Mouse (Mus musculus): Measurements from ENCODE around the gene Rbp1. TPM values are rescaled to one million over a fixed set of nuclear protein-coding genes. Genes with fewer than 3 reads are reported as not detected.

Rbp1 gene
- total and polyA plus RNA-seq, 2 experiments from 2014 or later, result 12.0 to 39.5 TPM

DNA sequence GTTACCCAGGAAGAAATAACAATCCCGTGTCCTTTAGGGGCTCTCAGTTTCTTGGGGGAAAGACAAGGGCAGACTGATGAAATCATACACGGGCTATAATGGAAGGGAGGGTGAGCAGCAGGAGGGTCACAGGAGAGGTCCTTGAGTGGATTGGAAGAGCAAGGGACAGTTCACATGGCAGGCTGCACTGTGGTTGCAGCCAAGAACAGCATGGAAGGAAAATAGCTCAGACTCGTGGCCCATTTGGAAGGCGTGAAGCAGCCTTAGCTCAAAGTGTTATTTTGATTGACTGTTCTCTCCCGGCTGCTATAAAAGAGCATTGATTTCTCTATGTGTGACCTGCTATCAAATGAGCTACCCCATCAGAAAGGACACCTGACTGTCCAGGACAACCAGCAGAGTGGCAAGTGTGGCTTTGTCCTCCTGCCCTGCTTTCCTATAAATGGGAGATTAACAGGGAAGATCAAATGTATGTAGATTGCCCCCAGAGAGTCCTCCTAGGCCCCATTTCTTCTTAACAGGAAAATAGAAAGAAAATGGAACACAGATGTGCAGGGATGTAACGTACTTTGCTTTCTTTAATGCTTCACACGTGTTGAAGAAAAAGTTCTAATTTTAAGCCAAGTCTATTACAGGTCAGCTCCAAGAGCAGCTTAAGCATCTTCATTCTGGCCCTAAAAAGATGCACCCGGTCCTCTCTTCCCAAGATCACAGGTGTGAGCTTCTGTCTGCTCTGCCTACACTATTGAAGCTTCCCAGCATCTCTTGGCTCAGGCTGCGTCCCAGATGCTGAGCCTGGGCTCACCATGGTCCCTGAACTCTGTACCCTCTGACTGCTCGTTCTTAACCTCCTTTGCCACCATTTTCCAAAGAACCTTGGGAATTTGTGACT, 34.8 kb upstream of the Rbp1 start:
- no peak overlapping the region for H3K4me2 ChIP-seq (ENCODE audit: low read depth, low read length)
- H3K4me3 ChIP-seq (ENCODE audit: low read length), result no peak overlapping the region
- H3K36me3 ChIP-seq (ENCODE audit: insufficient read depth, low read length), result no peaks in the 10 kb centered on the region
- no peaks in the 10 kb centered on the region for H3K4me1 ChIP-seq (ENCODE audit: insufficient read depth, low read length)
- H3K27me3 ChIP-seq (ENCODE audit: insufficient read depth, low read length), result no peaks in the 10 kb centered on the region
- 65% methylated on average over 10 of the region's 10 CpGs for WGBS
- ATAC-seq, result no peak
- no peaks in the 10 kb centered on the region for H3K9me3 ChIP-seq (ENCODE audit: low read length)
- no peak for DNase-seq (ENCODE audit: low spot score)
- H3K9ac ChIP-seq (replicated peaks; ENCODE audit: low read length), result no peak overlapping the region
- H3K27ac ChIP-seq, result no peak overlapping the region
- no peak for TF ChIP-seq CTCF (IDR thresholded peaks at IDR 0.05; ENCODE audit: low read depth)

DNA sequence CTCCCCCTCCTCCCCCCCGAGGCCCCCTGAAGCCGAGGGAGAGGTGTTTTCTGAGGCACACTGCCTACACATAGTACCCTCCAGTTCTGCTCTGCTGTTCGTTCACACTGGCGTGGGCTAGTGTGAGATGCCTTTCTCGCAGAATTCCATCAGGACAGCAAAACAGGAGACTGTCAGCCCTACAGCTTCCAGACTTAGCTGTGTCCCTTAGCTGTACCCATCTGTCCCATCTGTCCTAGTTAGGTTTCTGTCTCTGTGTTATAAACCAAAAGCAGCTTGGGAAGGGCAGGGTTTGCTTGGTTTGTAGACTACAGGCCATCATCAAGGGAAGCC, 34.2 kb upstream of the Rbp1 start:
- Histone ChIP-seq H3K27ac (no peak overlapping the region), H3K4me2 (ENCODE audit: low read depth, low read length) (no peak overlapping the region), H3K4me1 (ENCODE audit: insufficient read depth, low read length) (no peaks in the 10 kb centered on the region), H3K9ac (replicated peaks; ENCODE audit: low read length) (no peak overlapping the region), H3K27me3 (ENCODE audit: insufficient read depth, low read length) (no peaks in the 10 kb centered on the region), H3K4me3 (ENCODE audit: low read length) (no peak overlapping the region), H3K9me3 (ENCODE audit: low read length) (no peaks in the 10 kb centered on the region), H3K36me3 (ENCODE audit: insufficient read depth, low read length) (no peaks in the 10 kb centered on the region)
- no peak for TF ChIP-seq CTCF (IDR thresholded peaks at IDR 0.05; ENCODE audit: low read depth)
- whole genome bisulfite sequencing, result 85% methylated on average over 5 of the region's 5 CpGs
- DNase-seq (ENCODE audit: low spot score) (no peak), ATAC-seq (no peak)

DNA sequence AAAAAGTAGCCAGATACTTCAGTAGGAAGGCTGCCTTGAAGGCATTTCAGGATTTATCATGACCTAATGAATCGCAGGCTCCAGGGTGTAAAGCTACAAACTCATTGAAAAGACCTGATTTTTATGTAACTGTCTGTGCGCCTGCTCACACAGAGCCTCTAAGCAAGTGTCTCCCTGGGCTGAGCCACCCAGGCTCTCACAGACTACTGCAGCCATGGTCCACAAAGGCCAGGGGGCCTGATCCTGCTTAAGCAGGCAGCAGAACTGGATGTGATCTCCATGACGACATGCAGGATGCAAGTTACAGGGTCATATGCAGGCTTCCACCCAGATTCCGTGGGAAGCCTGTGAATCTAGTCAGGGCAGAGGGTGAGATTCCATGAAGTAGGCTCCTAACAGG, 29.3 kb upstream of the Rbp1 start:
- 79% methylated on average over 4 of the region's 4 CpGs for WGBS
- no peaks in the 10 kb centered on the region for H3K36me3 ChIP-seq (ENCODE audit: insufficient read depth, low read length)
- no peak for DNase-seq (ENCODE audit: low spot score)
- ATAC-seq, result no peak
- H3K27me3 ChIP-seq (ENCODE audit: insufficient read depth, low read length), result no peaks in the 10 kb centered on the region
- H3K9ac ChIP-seq (replicated peaks; ENCODE audit: low read length), result no peak overlapping the region
- H3K4me3 ChIP-seq (ENCODE audit: low read length), result no peak overlapping the region
- TF ChIP-seq CTCF (IDR thresholded peaks at IDR 0.05; ENCODE audit: low read depth), result no peak
- H3K4me2 ChIP-seq (ENCODE audit: low read depth, low read length), result no peak overlapping the region
- 0 out of 2 replicates have a peak, but pooled peaks cover 3% of the 10 kb centered on the region for H3K9me3 ChIP-seq (ENCODE audit: low read length)
- H3K4me1 ChIP-seq (ENCODE audit: insufficient read depth, low read length), result no peaks in the 10 kb centered on the region
- no peak overlapping the region for H3K27ac ChIP-seq

DNA sequence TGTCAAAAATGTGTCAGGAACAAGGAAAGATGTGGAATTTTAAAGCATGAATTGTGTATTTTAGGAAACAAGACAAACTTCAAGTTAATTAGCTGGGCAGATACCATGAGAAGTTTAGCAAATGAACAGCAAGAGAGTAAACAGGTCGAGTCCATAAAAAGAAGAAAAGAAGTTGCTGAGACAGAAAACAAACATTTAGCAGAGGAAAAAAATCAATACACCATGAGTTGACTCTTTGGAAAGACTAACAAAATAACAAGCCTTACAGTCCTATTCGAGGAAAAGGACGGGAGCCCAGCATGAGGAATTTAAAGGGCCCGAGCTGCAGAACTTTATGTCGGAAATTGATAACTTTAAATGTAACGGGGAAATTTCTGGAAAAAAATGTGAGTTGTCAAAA, 25.6 kb upstream of the Rbp1 start:
- Histone ChIP-seq H3K27me3 (ENCODE audit: insufficient read depth, low read length) (no peaks in the 10 kb centered on the region), H3K4me1 (ENCODE audit: insufficient read depth, low read length) (peaks cover 4% of the 10 kb centered on the region; the same call in 1 of the 2 replicates), H3K9me3 (ENCODE audit: low read length) (0 out of 2 replicates have a peak, but pooled peaks cover 3% of the 10 kb centered on the region), H3K4me2 (ENCODE audit: low read depth, low read length) (no peak overlapping the region), H3K36me3 (ENCODE audit: insufficient read depth, low read length) (no peaks in the 10 kb centered on the region), H3K27ac (no peak overlapping the region), H3K9ac (replicated peaks; ENCODE audit: low read length) (no peak overlapping the region), H3K4me3 (ENCODE audit: low read length) (no peak overlapping the region)
- no peak for TF ChIP-seq CTCF (IDR thresholded peaks at IDR 0.05; ENCODE audit: low read depth)
- WGBS, result 86% methylated on average over 6 of the region's 6 CpGs
- DNase-seq (ENCODE audit: low spot score), result no peak
- ATAC-seq, result no peak

DNA sequence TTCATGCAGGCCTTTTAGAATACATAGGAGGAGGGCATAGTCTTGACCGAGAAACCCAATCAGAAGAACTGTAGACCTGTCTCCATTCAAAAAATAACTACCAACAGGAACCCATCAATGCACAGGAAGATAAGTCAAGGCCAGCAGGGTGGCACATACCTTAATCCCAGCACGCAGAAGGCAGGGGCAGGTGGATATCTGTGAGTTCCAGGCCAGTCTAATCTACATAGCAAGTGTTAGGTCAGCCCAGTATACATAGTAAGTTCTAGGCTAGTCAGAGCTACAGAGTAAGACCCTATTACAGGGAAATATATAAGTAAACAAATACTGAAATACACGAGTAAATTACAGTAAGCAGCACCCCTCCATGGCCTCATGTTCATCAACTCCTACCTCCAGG, 24.9 kb upstream of the Rbp1 start:
- no peak overlapping the region for H3K9ac ChIP-seq (replicated peaks; ENCODE audit: low read length)
- H3K4me1 ChIP-seq (ENCODE audit: insufficient read depth, low read length), result peaks cover 4% of the 10 kb centered on the region; the same call in 1 of the 2 replicates
- DNase-seq (ENCODE audit: low spot score) (no peak), ATAC-seq (no peak)
- no peaks in the 10 kb centered on the region for H3K36me3 ChIP-seq (ENCODE audit: insufficient read depth, low read length)
- no peak overlapping the region for H3K27ac ChIP-seq
- TF ChIP-seq CTCF (IDR thresholded peaks at IDR 0.05; ENCODE audit: low read depth), result no peak
- H3K4me3 ChIP-seq (ENCODE audit: low read length), result no peak overlapping the region
- no peak overlapping the region for H3K4me2 ChIP-seq (ENCODE audit: low read depth, low read length)
- 85% methylated on average over 3 of the region's 3 CpGs for WGBS
- H3K27me3 ChIP-seq (ENCODE audit: insufficient read depth, low read length), result no peaks in the 10 kb centered on the region
- 0 out of 2 replicates have a peak, but pooled peaks cover 3% of the 10 kb centered on the region for H3K9me3 ChIP-seq (ENCODE audit: low read length)

DNA sequence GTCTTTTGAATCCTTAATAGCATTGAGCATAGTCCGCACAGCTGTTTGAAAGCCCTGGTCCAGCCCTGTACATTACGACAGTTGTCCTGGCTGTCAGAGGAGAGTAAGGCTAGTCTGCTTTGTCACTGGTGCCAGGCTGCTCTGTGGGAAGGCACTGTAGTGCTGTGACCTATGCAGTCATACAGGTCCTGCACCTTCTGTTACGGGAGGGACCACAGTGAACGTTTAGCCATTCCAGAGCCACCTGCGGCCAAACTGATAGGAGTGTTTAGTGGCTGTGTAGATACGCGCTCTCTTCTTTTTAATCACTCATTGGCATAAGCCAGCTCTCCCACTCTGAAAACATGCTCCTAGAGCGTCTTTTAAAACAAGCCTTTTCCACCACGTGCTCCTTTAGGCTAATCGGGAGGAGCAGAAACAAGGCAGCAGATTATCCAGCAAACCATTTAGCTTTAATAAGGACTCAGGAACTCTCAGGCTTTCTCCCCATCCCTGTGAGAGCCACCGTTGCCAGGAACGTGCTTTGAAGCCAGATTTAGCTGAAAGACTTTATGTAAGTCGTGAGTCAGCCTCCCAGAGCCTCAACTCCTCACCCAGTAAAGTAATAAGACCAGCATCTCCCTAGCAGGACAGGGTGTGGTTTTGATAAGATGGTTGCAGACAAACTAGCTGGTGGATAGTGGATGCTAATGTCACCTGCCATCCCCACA, 22.4 kb upstream of the Rbp1 start:
- 63% methylated on average over 13 of the region's 13 CpGs for WGBS
- H3K4me1 ChIP-seq (ENCODE audit: insufficient read depth, low read length), result peaks cover 4% of the 10 kb centered on the region; the same call in 1 of the 2 replicates
- no peak overlapping the region for H3K4me2 ChIP-seq (ENCODE audit: low read depth, low read length)
- H3K27me3 ChIP-seq (ENCODE audit: insufficient read depth, low read length), result no peaks in the 10 kb centered on the region
- no peak overlapping the region for H3K27ac ChIP-seq
- H3K9me3 ChIP-seq (ENCODE audit: low read length), result 0 out of 2 replicates have a peak, but pooled peaks cover under 1% of the 10 kb centered on the region
- no peak for DNase-seq (ENCODE audit: low spot score)
- no peaks in the 10 kb centered on the region for H3K36me3 ChIP-seq (ENCODE audit: insufficient read depth, low read length)
- no peak for ATAC-seq
- TF ChIP-seq CTCF (IDR thresholded peaks at IDR 0.05; ENCODE audit: low read depth), result no peak
- H3K9ac ChIP-seq (replicated peaks; ENCODE audit: low read length), result no peak overlapping the region
- H3K4me3 ChIP-seq (ENCODE audit: low read length), result no peak overlapping the region

Data from hindbrain, postnatal 0 days (tissue).